Mouse (Mus musculus): ENCODE results near the gene Vwa8. TPM values are rescaled to one million over a fixed set of nuclear protein-coding genes. Genes with fewer than 3 reads are reported as not detected.

Vwa8 gene
- polyA plus RNA-seq, 1 experiment from 2014 or later = 6.0 TPM

DNA sequence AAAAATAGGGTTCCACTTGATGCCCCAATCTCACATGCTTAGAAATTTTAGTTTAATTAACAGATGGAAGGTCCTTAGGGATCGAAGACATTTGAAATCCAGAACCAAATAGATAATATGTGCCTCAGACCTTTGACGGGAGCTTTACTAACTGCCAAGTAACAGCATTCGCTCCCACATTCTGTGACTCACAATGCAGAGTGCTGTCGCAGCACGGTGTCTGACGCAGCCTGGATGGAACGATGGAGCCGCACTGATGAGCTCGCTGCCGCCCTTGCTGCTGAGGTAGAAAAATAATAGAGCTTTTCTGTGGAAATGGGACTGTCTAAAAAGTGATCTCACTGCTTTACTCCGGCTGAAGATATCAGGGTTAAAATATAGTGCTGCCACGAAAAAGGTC is 248.3 kb downstream of the Vwa8 start:
- Histone ChIP-seq H3K27me3 (no peaks in the 10 kb centered on the region), H3K4me1 (replicated peaks) (no peaks in the 10 kb centered on the region), H3K27ac (no peak overlapping the region), H3K4me2 (no peak overlapping the region), H3K9ac (no peak overlapping the region), H3K9me3 (replicated peaks) (no peaks in the 10 kb centered on the region), H3K36me3 (peaks cover 7% of the 10 kb centered on the region), H3K4me3 (replicated peaks) (no peak overlapping the region)
- WGBS (ENCODE audit: insufficient replicate concordance) = 81% methylated on average over 12 of the region's 12 CpGs
- DNase-seq (no peak), ATAC-seq (ENCODE audit: low read depth) (no peak)

DNA sequence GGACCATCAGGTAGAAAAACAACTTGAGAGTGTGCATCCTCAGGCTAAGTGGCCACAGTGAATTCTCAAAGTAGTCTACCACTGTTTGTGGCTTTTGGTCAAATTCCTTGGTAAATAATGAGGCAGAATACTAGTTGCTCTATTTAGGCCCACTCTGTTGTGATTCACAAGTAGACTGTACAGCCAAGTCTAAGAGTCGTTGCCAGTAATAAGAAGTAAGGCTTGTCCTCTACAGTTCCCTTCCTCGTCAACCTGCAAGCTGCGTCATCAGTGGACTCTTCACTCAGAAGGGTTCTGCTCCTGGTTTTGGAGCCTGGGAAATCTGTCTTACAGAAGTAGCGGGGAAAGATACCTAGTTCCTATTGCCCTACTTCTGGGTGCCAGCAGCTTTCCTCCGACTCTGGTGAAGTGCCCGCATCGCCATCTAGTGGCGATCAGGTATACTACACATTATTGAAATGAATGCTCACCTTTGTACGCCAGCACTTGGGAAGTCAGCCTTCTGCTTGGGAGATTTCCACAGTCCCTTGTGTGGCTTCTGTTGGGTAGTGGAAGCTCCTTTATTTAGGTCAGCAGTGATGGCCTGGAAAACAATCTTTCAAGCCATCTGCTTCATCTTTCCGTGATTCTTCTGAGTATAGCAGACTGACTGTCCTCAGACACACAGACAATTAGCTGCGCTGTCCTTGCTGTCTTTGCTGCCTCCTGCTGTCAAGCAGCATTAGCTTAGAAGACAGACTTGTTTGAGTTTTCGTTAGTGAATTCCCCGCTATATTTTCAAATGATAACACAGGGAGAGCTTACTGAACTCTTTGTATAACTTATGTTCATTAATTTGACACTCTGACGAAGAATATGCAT is 258.0 kb downstream of the Vwa8 start:
- Histone ChIP-seq H3K27ac (no peak overlapping the region), H3K4me2 (no peak overlapping the region), H3K4me3 (replicated peaks) (no peak overlapping the region), H3K27me3 (no peaks in the 10 kb centered on the region), H3K4me1 (replicated peaks) (no peaks in the 10 kb centered on the region), H3K36me3 (no peaks in the 10 kb centered on the region), H3K9me3 (replicated peaks) (no peaks in the 10 kb centered on the region), H3K9ac (no peak overlapping the region)
- DNase-seq (peak; percentile 18), ATAC-seq (ENCODE audit: low read depth) (no peak)
- 33% methylated on average over 14 of the region's 14 CpGs for WGBS (ENCODE audit: insufficient replicate concordance)

DNA sequence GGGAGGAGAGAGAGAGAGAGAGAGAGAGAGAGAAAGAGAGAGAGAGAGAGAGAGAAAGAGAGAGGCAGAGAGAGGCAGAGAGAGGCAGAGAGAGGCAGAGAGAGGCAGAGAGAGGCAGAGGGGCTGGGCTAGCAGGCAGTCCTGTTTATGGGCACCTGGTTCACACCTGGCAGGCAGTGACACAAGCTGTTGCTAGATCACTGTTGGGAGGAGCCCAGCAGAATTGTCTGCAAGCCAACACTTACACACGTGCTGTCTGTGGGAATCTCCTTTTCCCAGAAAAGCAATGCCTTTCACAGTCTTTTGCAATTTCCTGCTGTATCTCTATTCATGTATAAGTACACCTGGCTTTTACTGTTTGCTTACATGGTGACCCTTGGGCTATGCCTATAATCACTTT is 260.5 kb downstream of the Vwa8 start:
- no peak overlapping the region for H3K9ac ChIP-seq
- H3K4me1 ChIP-seq (replicated peaks) = no peaks in the 10 kb centered on the region
- no peaks in the 10 kb centered on the region for H3K9me3 ChIP-seq (replicated peaks)
- no peak overlapping the region for H3K4me2 ChIP-seq
- no peaks in the 10 kb centered on the region for H3K27me3 ChIP-seq
- 32% methylated on average over 1 of the region's 1 CpGs for WGBS (ENCODE audit: insufficient replicate concordance)
- no peak for DNase-seq
- no peak overlapping the region for H3K27ac ChIP-seq
- no peak overlapping the region for H3K4me3 ChIP-seq (replicated peaks)
- no peaks in the 10 kb centered on the region for H3K36me3 ChIP-seq
- no peak for ATAC-seq (ENCODE audit: low read depth)

- H3K4me2 ChIP-seq = no peak overlapping the region
- H3K4me1 ChIP-seq (replicated peaks) = no peaks in the 10 kb centered on the region
- H3K4me3 ChIP-seq (replicated peaks) = no peak overlapping the region
- WGBS (ENCODE audit: insufficient replicate concordance) = 47% methylated on average over 3 of the region's 3 CpGs
- no peak overlapping the region for H3K9ac ChIP-seq
- ATAC-seq (ENCODE audit: low read depth) = no peak
- H3K27me3 ChIP-seq = no peaks in the 10 kb centered on the region
- no peaks in the 10 kb centered on the region for H3K9me3 ChIP-seq (replicated peaks)
- DNase-seq = no peak
- H3K27ac ChIP-seq = no peak overlapping the region
- no peaks in the 10 kb centered on the region for H3K36me3 ChIP-seq
Measured at GRCm38 (mm10) chr14:79110012-79110411, 261.2 kb downstream of the Vwa8 start.

DNA sequence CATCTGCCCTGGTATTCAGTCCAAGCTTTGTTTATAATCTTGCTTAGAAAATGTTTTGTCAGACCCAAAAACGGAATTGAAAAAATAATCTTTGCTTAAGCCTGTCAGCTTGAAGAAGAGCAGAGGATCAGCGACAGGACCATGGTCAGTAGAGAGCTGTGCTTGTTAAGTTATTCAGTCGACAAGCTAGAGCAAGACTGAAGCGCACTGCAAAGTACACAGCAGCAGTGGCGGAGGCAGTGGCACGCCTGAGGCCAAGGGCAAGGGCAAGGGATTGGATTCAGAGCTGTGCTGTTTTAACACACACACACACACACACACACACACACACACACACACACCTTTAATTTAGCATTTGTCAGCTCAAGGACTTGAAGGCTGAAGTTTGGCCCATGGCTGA is 263.2 kb downstream of the Vwa8 start:
- Histone ChIP-seq H3K4me2 (no peak overlapping the region), H3K4me1 (replicated peaks) (no peaks in the 10 kb centered on the region), H3K36me3 (no peaks in the 10 kb centered on the region), H3K4me3 (replicated peaks) (no peak overlapping the region), H3K27ac (no peak overlapping the region), H3K9ac (no peak overlapping the region), H3K9me3 (replicated peaks) (no peaks in the 10 kb centered on the region), H3K27me3 (no peaks in the 10 kb centered on the region)
- DNase-seq = no peak
- ATAC-seq (ENCODE audit: low read depth) = no peak
- WGBS (ENCODE audit: insufficient replicate concordance) = 69% methylated on average over 6 of the region's 6 CpGs

- Histone ChIP-seq H3K4me1 (replicated peaks) (no peaks in the 10 kb centered on the region), H3K9ac (no peak overlapping the region), H3K9me3 (replicated peaks) (no peaks in the 10 kb centered on the region), H3K4me2 (no peak overlapping the region), H3K4me3 (replicated peaks) (no peak overlapping the region), H3K27me3 (no peaks in the 10 kb centered on the region), H3K27ac (no peak overlapping the region), H3K36me3 (no peaks in the 10 kb centered on the region)
- WGBS (ENCODE audit: insufficient replicate concordance) = 76% methylated on average over 11 of the region's 11 CpGs
- DNase-seq (no peak), ATAC-seq (ENCODE audit: low read depth) (no peak)
Measured at GRCm38 (mm10) chr14:79114526-79115383, 265.9 kb downstream of the Vwa8 start.

DNA sequence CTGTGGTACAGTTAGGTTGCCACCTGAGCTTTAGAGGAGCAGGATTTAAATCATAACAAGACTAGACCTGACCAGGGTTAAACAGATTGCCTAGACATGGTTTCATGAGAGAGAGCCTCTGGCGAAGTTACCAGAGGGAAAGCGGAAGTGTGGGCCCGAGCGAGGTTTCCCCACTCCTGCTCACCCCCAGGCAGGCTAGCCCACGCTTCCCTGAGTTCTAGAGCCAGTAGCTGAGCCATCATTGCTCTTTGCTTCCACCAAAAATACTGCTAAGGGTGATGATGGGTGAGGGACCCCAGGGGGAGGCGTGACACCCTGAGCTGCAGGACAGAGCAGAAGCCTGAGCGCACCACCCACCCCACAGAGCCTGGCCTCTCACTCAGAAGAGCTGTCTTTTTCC is 269.6 kb downstream of the Vwa8 start:
- 73% methylated on average over 7 of the region's 7 CpGs for WGBS (ENCODE audit: insufficient replicate concordance)
- no peak overlapping the region for H3K4me2 ChIP-seq
- no peaks in the 10 kb centered on the region for H3K9me3 ChIP-seq (replicated peaks)
- no peaks in the 10 kb centered on the region for H3K36me3 ChIP-seq
- H3K4me3 ChIP-seq (replicated peaks) = no peak overlapping the region
- no peak for ATAC-seq (ENCODE audit: low read depth)
- no peaks in the 10 kb centered on the region for H3K27me3 ChIP-seq
- DNase-seq = no peak
- H3K4me1 ChIP-seq (replicated peaks) = no peaks in the 10 kb centered on the region
- H3K27ac ChIP-seq = no peak overlapping the region
- H3K9ac ChIP-seq = no peak overlapping the region

DNA sequence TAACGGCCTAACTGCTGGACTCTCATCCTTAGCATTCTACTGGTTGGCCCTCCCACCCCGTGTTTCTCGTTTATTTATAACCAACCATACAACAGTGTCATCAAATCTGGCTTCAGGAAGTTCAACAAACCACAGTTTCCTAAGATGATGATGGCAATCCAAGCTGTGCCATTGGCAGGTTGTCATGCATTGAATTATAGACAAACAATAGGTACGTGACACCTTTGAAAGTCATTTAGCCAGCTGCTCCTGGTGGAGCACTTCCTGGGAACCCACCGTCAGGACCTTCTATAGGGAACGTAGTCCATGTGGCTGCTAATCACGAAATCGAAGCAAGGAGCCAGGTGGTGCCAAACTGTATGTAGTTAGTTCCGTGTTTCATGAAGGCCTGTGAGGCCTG is 270.5 kb downstream of the Vwa8 start:
- H3K4me1 ChIP-seq (replicated peaks) = no peaks in the 10 kb centered on the region
- 61% methylated on average over 9 of the region's 9 CpGs for WGBS (ENCODE audit: insufficient replicate concordance)
- H3K27ac ChIP-seq = no peak overlapping the region
- H3K4me3 ChIP-seq (replicated peaks) = no peak overlapping the region
- no peak for ATAC-seq (ENCODE audit: low read depth)
- H3K36me3 ChIP-seq = no peaks in the 10 kb centered on the region
- DNase-seq = no peak
- H3K9me3 ChIP-seq (replicated peaks) = no peaks in the 10 kb centered on the region
- no peak overlapping the region for H3K9ac ChIP-seq
- no peaks in the 10 kb centered on the region for H3K27me3 ChIP-seq
- H3K4me2 ChIP-seq = no peak overlapping the region

GRCm38 (mm10) chr14:79120681-79121080 is 271.8 kb downstream of the Vwa8 start:
- H3K27ac ChIP-seq = no peak overlapping the region
- WGBS (ENCODE audit: insufficient replicate concordance) = 73% methylated on average over 11 of the region's 11 CpGs
- H3K4me3 ChIP-seq (replicated peaks) = no peak overlapping the region
- no peaks in the 10 kb centered on the region for H3K27me3 ChIP-seq
- no peaks in the 10 kb centered on the region for H3K4me1 ChIP-seq (replicated peaks)
- no peak overlapping the region for H3K9ac ChIP-seq
- no peak for ATAC-seq (ENCODE audit: low read depth)
- H3K9me3 ChIP-seq (replicated peaks) = no peaks in the 10 kb centered on the region
- no peaks in the 10 kb centered on the region for H3K36me3 ChIP-seq
- no peak overlapping the region for H3K4me2 ChIP-seq
- DNase-seq = no peak

GRCm38 (mm10) chr14:79123466-79123865 is 274.6 kb downstream of the Vwa8 start:
- no peaks in the 10 kb centered on the region for H3K27me3 ChIP-seq
- 39% methylated on average over 8 of the region's 8 CpGs for WGBS (ENCODE audit: insufficient replicate concordance)
- H3K4me1 ChIP-seq (replicated peaks) = no peaks in the 10 kb centered on the region

DNA sequence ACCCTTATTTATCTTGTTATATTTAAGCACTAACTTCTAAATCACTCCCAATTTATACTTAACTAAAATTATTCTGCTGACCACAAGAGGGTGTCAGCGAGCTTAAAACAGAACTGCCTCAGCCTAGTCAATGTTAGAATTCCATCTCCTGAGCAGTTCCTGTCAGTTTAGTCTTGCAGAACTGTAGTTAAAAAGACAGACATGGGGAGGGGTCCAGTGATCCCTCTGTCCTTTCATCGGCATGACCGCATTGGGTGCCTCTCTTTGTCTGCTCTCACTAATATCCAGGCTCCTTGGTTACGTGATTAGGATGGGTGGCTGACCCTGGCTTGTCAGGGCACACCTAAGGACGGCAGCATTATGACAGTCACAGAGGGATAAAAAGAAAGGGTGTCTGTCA is 275.8 kb downstream of the Vwa8 start:
- no peak overlapping the region for H3K4me2 ChIP-seq
- no peak overlapping the region for H3K9ac ChIP-seq
- H3K27me3 ChIP-seq = no peaks in the 10 kb centered on the region
- WGBS (ENCODE audit: insufficient replicate concordance) = 49% methylated on average over 5 of the region's 5 CpGs
- ATAC-seq (ENCODE audit: low read depth) (no peak), DNase-seq (no peak)
- no peaks in the 10 kb centered on the region for H3K36me3 ChIP-seq
- no peaks in the 10 kb centered on the region for H3K4me1 ChIP-seq (replicated peaks)
- no peak overlapping the region for H3K4me3 ChIP-seq (replicated peaks)
- no peak overlapping the region for H3K27ac ChIP-seq
- H3K9me3 ChIP-seq (replicated peaks) = no peaks in the 10 kb centered on the region

More at GRCm38 (mm10) chr14:79123466-79123865, 274.6 kb downstream of the Vwa8 start:
- no peak overlapping the region for H3K4me3 ChIP-seq (replicated peaks)
- ATAC-seq (ENCODE audit: low read depth) (no peak), DNase-seq (no peak)
- H3K9ac ChIP-seq = no peak overlapping the region
- H3K4me2 ChIP-seq = no peak overlapping the region
- no peaks in the 10 kb centered on the region for H3K36me3 ChIP-seq
- no peaks in the 10 kb centered on the region for H3K9me3 ChIP-seq (replicated peaks)
- H3K27ac ChIP-seq = no peak overlapping the region

Measured in liver, embryonic 13.5 days (tissue).